Mouse (Mus musculus): Measurements from ENCODE around the gene Tmem120b. TPM values are rescaled to one million over a fixed set of nuclear protein-coding genes. Genes with fewer than 3 reads are reported as not detected.

Gene Tmem120b
- polyA plus RNA-seq, 1 experiment from 2014 or later = 9.0 TPM

GRCm38 (mm10) chr5:123103556-123103955, 35.3 kb downstream of the Tmem120b start:
- Histone ChIP-seq H3K4me3 (replicated peaks) (no peak overlapping the region), H3K9me3 (no peaks in the 10 kb centered on the region), H3K4me2 (no peak overlapping the region), H3K27ac (no peak overlapping the region), H3K9ac (no peak overlapping the region), H3K36me3 (replicated peaks) (no peaks in the 10 kb centered on the region; the same call in 1 of the 2 replicates), H3K4me1 (no peaks in the 10 kb centered on the region), H3K27me3 (no peaks in the 10 kb centered on the region)
- WGBS = 84% methylated on average over 8 of the region's 8 CpGs
- no peak for ATAC-seq (ENCODE audit: low FRiP score)

DNA sequence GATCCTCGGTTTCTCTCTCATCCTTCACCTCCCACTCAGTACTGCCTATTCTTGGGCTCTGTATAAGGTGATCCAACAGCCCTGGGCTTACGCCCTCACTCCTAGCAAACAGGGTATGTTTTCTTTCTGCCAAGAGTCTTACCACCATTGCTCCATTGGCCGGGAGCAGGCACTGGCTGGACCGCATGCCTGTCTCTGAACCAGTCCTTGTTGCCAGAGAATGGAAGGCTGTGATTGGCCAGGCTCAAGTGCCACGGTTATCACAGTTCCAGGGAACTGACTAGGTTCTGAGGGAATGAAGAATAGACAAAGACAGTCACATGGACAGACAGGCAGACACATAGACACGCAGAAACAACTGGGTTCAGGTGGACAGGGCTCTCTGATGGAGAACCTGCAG, 36.6 kb downstream of the Tmem120b start:
- no peak for ATAC-seq (ENCODE audit: low FRiP score)
- H3K36me3 ChIP-seq (replicated peaks) = no peaks in the 10 kb centered on the region; the same call in 1 of the 2 replicates
- no peaks in the 10 kb centered on the region for H3K27me3 ChIP-seq
- H3K9ac ChIP-seq = no peak overlapping the region
- peaks cover 10% of the 10 kb centered on the region for H3K4me1 ChIP-seq
- 82% methylated on average over 6 of the region's 6 CpGs for WGBS
- no peak overlapping the region for H3K4me3 ChIP-seq (replicated peaks)
- H3K4me2 ChIP-seq = no peak overlapping the region
- no peaks in the 10 kb centered on the region for H3K9me3 ChIP-seq
- no peak overlapping the region for H3K27ac ChIP-seq

GRCm38 (mm10) chr5:123109452-123110203, 41.4 kb downstream of the Tmem120b start:
- peak overlapping the region; percentile 46; the same call in 1 of the 2 replicates for H3K27ac ChIP-seq
- H3K36me3 ChIP-seq (replicated peaks) = no peaks in the 10 kb centered on the region
- peaks cover 22% of the 10 kb centered on the region for H3K4me1 ChIP-seq
- H3K9me3 ChIP-seq = no peaks in the 10 kb centered on the region
- ATAC-seq (ENCODE audit: low FRiP score) = peak; percentile 55; the same call in 1 of the 2 replicates
- H3K9ac ChIP-seq = peak overlapping the region; percentile 44
- 32% methylated on average over 13 of the region's 13 CpGs for WGBS
- no peaks in the 10 kb centered on the region for H3K27me3 ChIP-seq
- H3K4me2 ChIP-seq = peak overlapping the region; percentile 25
- no peak overlapping the region; the same call in 1 of the 2 replicates for H3K4me3 ChIP-seq (replicated peaks)

DNA sequence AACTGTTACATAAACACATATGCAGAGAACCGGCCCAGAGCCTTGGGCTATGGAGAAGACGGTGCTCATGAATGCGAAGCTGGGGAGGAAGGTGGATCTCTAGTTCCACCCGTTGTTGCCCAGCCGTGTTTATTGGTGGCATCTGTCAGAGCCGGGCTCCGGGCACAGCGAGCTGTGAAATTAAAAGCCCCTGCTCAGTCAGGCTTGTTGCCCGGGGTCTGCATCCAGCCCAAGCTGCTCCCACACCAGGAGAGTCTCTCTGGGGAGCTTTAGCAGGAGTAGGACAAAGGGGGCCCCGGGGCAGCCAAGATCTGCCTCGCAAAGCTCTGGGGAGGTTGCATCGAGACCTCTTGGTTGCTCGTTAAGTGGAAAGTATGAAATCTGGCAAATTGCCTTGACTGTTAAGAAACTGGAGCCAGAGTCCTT, 42.1 kb downstream of the Tmem120b start:
- peak overlapping the region; percentile 46; the same call in 1 of the 2 replicates for H3K27ac ChIP-seq
- H3K9me3 ChIP-seq = no peaks in the 10 kb centered on the region
- H3K4me2 ChIP-seq = no peak overlapping the region
- H3K36me3 ChIP-seq (replicated peaks) = no peaks in the 10 kb centered on the region
- H3K9ac ChIP-seq = no peak overlapping the region
- no peak for ATAC-seq (ENCODE audit: low FRiP score)
- H3K27me3 ChIP-seq = no peaks in the 10 kb centered on the region
- peaks cover 26% of the 10 kb centered on the region for H3K4me1 ChIP-seq
- no peak overlapping the region for H3K4me3 ChIP-seq (replicated peaks)
- 51% methylated on average over 13 of the region's 13 CpGs for WGBS

GRCm38 (mm10) chr5:123114109-123114508, 45.9 kb downstream of the Tmem120b start:
- Histone ChIP-seq H3K27ac (no peak overlapping the region), H3K4me2 (no peak overlapping the region), H3K27me3 (no peaks in the 10 kb centered on the region), H3K4me3 (replicated peaks) (no peak overlapping the region), H3K36me3 (replicated peaks) (no peaks in the 10 kb centered on the region), H3K9ac (no peak overlapping the region), H3K9me3 (no peaks in the 10 kb centered on the region), H3K4me1 (peaks cover 23% of the 10 kb centered on the region)
- ATAC-seq (ENCODE audit: low FRiP score) = no peak
- 68% methylated on average over 11 of the region's 11 CpGs for WGBS

- H3K9ac ChIP-seq = 0 out of 2 replicates have a peak overlapping the region, but pooled peaks have one; percentile 12
- ATAC-seq (ENCODE audit: low FRiP score) = no peak
- WGBS = 46% methylated on average over 7 of the region's 7 CpGs
These were observed 46.7 kb downstream of the Tmem120b start for GRCm38 (mm10) chr5:123114924-123115323.

GRCm38 (mm10) chr5:123116080-123116479, 47.9 kb downstream of the Tmem120b start:
- H3K9me3 ChIP-seq = no peaks in the 10 kb centered on the region
- no peak overlapping the region for H3K4me3 ChIP-seq (replicated peaks)
- H3K4me1 ChIP-seq = peaks cover 12% of the 10 kb centered on the region; the same call in 1 of the 2 replicates
- WGBS = 76% methylated on average over 8 of the region's 8 CpGs
- ATAC-seq (ENCODE audit: low FRiP score) = no peak
- H3K36me3 ChIP-seq (replicated peaks) = no peaks in the 10 kb centered on the region
- H3K27ac ChIP-seq = no peak overlapping the region
- H3K4me2 ChIP-seq = no peak overlapping the region
- no peaks in the 10 kb centered on the region for H3K27me3 ChIP-seq
- H3K9ac ChIP-seq = no peak overlapping the region

More at GRCm38 (mm10) chr5:123114924-123115323, 46.7 kb downstream of the Tmem120b start:
- Histone ChIP-seq H3K27me3 (no peaks in the 10 kb centered on the region), H3K4me2 (no peak overlapping the region), H3K36me3 (replicated peaks) (no peaks in the 10 kb centered on the region), H3K27ac (no peak overlapping the region), H3K9me3 (no peaks in the 10 kb centered on the region), H3K4me3 (replicated peaks) (no peak overlapping the region), H3K4me1 (peaks cover 14% of the 10 kb centered on the region)

DNA sequence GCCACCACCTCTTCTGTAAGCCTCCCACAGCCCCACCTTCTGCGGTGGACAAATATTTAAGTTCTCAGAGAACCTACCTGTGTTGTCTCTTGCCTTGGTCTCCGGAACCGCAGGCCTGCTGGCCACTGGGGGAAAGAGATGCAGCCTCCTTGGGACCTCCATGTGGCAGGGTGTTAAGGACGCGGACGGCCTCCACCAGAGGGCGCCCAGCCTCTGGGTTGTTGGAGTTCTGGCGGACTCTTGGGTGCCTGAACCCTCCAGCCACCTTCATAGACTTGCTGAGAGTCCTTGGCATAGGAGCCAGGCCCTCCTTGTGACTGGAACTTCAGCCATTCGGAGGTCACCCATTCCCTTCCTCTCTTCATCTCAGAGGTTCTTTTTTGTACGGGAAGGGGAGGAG, 49.0 kb downstream of the Tmem120b start:
- 0 out of 2 replicates have a peak, but pooled peaks have one; percentile 30 for ATAC-seq (ENCODE audit: low FRiP score)
- Histone ChIP-seq H3K4me2 (no peak overlapping the region), H3K4me1 (peaks cover 12% of the 10 kb centered on the region; the same call in 1 of the 2 replicates), H3K36me3 (replicated peaks) (0 out of 2 replicates have a peak, but pooled peaks cover under 1% of the 10 kb centered on the region), H3K4me3 (replicated peaks) (no peak overlapping the region), H3K9me3 (no peaks in the 10 kb centered on the region), H3K27ac (no peak overlapping the region), H3K27me3 (no peaks in the 10 kb centered on the region), H3K9ac (no peak overlapping the region)
- WGBS = 18% methylated on average over 10 of the region's 10 CpGs

DNA sequence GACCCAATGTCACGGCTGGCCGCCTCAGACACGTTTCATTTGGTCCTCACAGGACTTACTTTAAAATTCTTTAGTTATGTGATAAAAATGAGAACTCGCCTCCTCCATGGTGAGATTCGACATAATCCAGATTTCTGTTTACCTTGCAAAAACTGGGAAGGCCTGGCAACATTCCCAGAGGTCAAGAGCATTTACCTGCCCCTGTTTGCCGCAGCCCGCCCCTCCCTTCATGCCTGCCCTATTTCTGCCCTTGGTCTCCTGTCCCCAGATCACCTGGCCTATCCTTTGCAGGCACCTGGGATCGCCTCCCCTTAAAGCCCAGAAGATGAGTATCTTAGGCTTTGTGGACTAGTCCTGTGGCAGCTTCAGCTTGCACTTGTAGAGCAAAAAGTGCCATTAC, 49.6 kb downstream of the Tmem120b start:
- no peak overlapping the region for H3K9ac ChIP-seq
- H3K27ac ChIP-seq = no peak overlapping the region
- H3K4me3 ChIP-seq (replicated peaks) = no peak overlapping the region
- H3K36me3 ChIP-seq (replicated peaks) = peaks cover 4% of the 10 kb centered on the region; the same call in 1 of the 2 replicates
- 87% methylated on average over 8 of the region's 8 CpGs for WGBS
- no peaks in the 10 kb centered on the region for H3K9me3 ChIP-seq
- no peak overlapping the region for H3K4me2 ChIP-seq
- H3K4me1 ChIP-seq = peaks cover 12% of the 10 kb centered on the region; the same call in 1 of the 2 replicates
- H3K27me3 ChIP-seq = no peaks in the 10 kb centered on the region
- no peak for ATAC-seq (ENCODE audit: low FRiP score)

DNA sequence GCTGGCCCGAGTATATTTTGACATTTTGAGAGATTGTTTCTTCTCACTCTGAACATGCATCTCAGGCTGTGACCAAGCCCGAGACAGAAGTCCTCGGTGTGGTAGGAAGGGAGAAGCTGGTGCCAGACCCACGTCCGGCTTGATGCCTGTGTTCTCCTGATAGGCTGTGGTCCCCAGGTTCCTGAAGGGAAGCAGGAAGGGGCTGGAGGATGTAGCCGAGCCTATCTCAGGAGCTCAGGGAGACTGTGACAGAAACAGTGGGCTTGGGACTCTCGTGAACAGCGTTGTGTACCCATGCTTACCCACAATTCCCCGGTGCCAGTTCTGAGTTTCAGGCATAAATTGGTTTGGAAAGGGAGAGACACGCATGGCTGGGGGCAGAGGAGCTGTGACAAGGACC, 50.6 kb downstream of the Tmem120b start:
- no peak overlapping the region for H3K27ac ChIP-seq
- 80% methylated on average over 10 of the region's 10 CpGs for WGBS
- peaks cover 12% of the 10 kb centered on the region; the same call in 1 of the 2 replicates for H3K4me1 ChIP-seq
- no peak overlapping the region for H3K4me3 ChIP-seq (replicated peaks)
- no peaks in the 10 kb centered on the region for H3K27me3 ChIP-seq
- H3K36me3 ChIP-seq (replicated peaks) = peaks cover 13% of the 10 kb centered on the region
- no peak overlapping the region; the same call in 1 of the 2 replicates for H3K9ac ChIP-seq
- no peaks in the 10 kb centered on the region for H3K9me3 ChIP-seq
- H3K4me2 ChIP-seq = no peak overlapping the region
- no peak for ATAC-seq (ENCODE audit: low FRiP score)

DNA sequence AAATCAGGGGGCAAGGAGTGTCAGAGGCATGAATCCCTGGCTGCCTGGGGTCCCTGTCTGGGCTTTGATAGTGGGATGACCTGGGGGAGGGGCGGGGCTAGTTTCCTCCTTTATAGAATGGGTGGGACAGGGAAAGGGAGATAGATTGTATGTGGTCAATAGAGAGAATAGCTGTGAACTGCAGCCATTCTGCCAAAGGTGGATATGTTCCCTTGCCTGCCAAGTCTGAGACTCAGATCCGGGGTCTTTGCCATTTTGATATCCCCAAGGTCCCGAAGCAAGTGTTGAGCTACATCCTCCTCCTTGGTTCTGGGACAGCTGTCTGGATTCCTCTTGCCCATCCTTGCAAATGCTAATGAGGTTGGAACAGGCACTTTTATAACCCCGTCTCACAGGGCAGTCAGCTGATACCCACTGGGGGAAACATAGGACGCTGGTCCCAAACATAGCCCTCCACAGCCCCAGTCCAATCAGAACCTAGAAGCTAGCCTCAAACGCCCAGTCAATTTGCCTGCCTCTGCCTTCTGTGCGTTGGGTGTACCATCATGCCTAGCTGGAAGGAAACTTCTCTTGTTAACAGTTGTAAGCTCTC, 52.5 kb downstream of the Tmem120b start:
- Histone ChIP-seq H3K9ac (0 out of 2 replicates have a peak overlapping the region, but pooled peaks have one; percentile 12), H3K4me2 (no peak overlapping the region), H3K27ac (no peak overlapping the region), H3K27me3 (no peaks in the 10 kb centered on the region), H3K4me3 (replicated peaks) (no peak overlapping the region), H3K9me3 (no peaks in the 10 kb centered on the region), H3K36me3 (replicated peaks) (peaks cover 20% of the 10 kb centered on the region), H3K4me1 (peaks cover 6% of the 10 kb centered on the region; the same call in 1 of the 2 replicates)
- WGBS = 66% methylated on average over 7 of the region's 7 CpGs
- no peak for ATAC-seq (ENCODE audit: low FRiP score)

DNA sequence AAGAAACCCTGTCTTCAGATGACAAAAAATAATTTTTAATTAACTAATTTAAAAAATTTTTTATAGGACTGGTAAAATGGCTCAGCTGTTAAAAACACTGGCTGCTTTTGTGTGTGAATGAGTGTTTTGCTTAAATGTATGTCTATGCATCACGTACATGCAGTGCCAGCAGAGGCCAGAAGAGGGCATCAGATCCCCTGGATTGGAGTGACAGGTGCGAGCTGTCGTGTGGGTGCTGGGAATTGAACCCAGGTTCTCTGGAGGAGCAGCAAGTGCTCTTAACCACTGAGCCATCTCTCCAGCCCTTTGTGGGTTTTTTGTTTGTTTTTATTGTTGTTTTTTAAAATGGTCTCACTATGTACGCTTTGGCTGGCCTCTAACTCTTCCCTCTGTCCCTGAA, 54.0 kb downstream of the Tmem120b start:
- WGBS = 91% methylated on average over 4 of the region's 4 CpGs
- Histone ChIP-seq H3K27ac (no peak overlapping the region), H3K36me3 (replicated peaks) (peaks cover 27% of the 10 kb centered on the region), H3K4me2 (no peak overlapping the region), H3K27me3 (no peaks in the 10 kb centered on the region), H3K4me3 (replicated peaks) (no peak overlapping the region), H3K9ac (no peak overlapping the region), H3K4me1 (peaks cover 6% of the 10 kb centered on the region; the same call in 1 of the 2 replicates), H3K9me3 (no peaks in the 10 kb centered on the region)
- no peak for ATAC-seq (ENCODE audit: low FRiP score)
